Mouse (Mus musculus) cerebellum, adult 2 months (tissue): ENCODE data around the gene Wdr46.
A peak's percentile ranks its signal among the peaks of the same experiment; 100 is the strongest.

Source experiments
- CTCF ChIP-seq: fragments of 200-500 bp; IDR thresholded peaks from 2 replicates; pipeline ENCODE4 v1.5.1; 2011; ENCODE audit warnings: low read depth, mild to moderate bottlenecking, control low read depth, low read length, moderate library complexity, borderline replicate concordance; ENCODE audit not compliant: insufficient read depth
- POLR2A ChIP-seq: fragments of 200-500 bp; IDR thresholded peaks from 2 replicates; pipeline ENCODE4 v1.6.1; 2011; ENCODE audit warnings: low read length, control low read depth, borderline replicate concordance; ENCODE audit not compliant: insufficient read depth

GRCm38 (mm10) chr17:33969394-33969793 is 28.9 kb downstream of the Wdr46 start:
- TF ChIP-seq POLR2A (no peak), CTCF (peak; percentile 11; the same call in 1 of the 2 replicates)
